Comparison of ENCODE assay signal across 41 mouse cellular contexts in genomic region chr3:98142862-98143261, GRCm38 (mm10). TPM values are rescaled to one million over a fixed set of nuclear protein-coding genes. Genes with fewer than 3 reads are reported as not detected.
"Had no signal": no experiment of that assay in that cellular context is flagged by ENCODE, and none has a peak within 500 bp of the region (broad histone marks: within the 10 kb centered on the region; RNA-seq: fewer than 3 reads in every experiment).

No protein-coding gene starts in this region.

- H3K36me3 ChIP-seq: midbrain, embryonic 15.5 days had no signal

- H3K27ac ChIP-seq: limb, embryonic 10.5 days; limb, embryonic 12.5 days; limb, embryonic 13.5 days; limb, embryonic 15.5 days; liver, embryonic 12.5 days; liver, embryonic 13.5 days; liver, embryonic 14.5 days; liver, embryonic 15.5 days; lung, embryonic 15.5 days; macrophage; midbrain, embryonic 10.5 days; midbrain, embryonic 12.5 days; midbrain, embryonic 13.5 days; midbrain, embryonic 15.5 days; neural tube, embryonic 12.5 days had no signal

- H3K9me3 ChIP-seq: limb, embryonic 10.5 days; limb, embryonic 12.5 days; limb, embryonic 13.5 days; limb, embryonic 15.5 days; liver, embryonic 12.5 days; liver, embryonic 13.5 days; liver, embryonic 15.5 days; lung, embryonic 15.5 days; megakaryocyte, embryonic 14.5 days; midbrain, embryonic 10.5 days; midbrain, embryonic 12.5 days; midbrain, embryonic 13.5 days; midbrain, embryonic 15.5 days; neural tube, embryonic 12.5 days had no signal

- H3K9ac ChIP-seq: limb, embryonic 12.5 days; limb, embryonic 13.5 days; limb, embryonic 15.5 days; liver, embryonic 12.5 days; liver, embryonic 13.5 days; liver, embryonic 14.5 days; liver, embryonic 15.5 days; liver, postnatal 0 days; lung, embryonic 14.5 days; lung, embryonic 15.5 days; midbrain, embryonic 12.5 days; midbrain, embryonic 13.5 days; midbrain, embryonic 15.5 days; neural tube, embryonic 12.5 days had no signal

- DNase-seq: left cerebral cortex, postnatal 4 days; liver; liver, embryonic 13.5 days; liver, postnatal 0 days; lung, adult 18-20 months; lung, adult 2 months; lung, embryonic 14.5 days; lung, postnatal 10 days; lung, postnatal 14 days; lung, postnatal 36 days; lung, postnatal 4 days; midbrain, embryonic 14.5 days had no signal

- H3K4me1 ChIP-seq: limb, embryonic 10.5 days; limb, embryonic 12.5 days; limb, embryonic 13.5 days; limb, embryonic 15.5 days; liver, embryonic 12.5 days; liver, embryonic 13.5 days; liver, embryonic 15.5 days; lung, embryonic 15.5 days; megakaryocyte, embryonic 14.5 days; midbrain, embryonic 10.5 days; midbrain, embryonic 12.5 days; midbrain, embryonic 13.5 days; midbrain, embryonic 15.5 days; neural tube, embryonic 12.5 days had no signal

- H3K4me2 ChIP-seq: limb, embryonic 12.5 days; limb, embryonic 13.5 days; limb, embryonic 15.5 days; liver, embryonic 11.5 days; liver, embryonic 12.5 days; liver, embryonic 13.5 days; liver, embryonic 15.5 days; lung, embryonic 14.5 days; lung, embryonic 15.5 days; midbrain, embryonic 12.5 days; midbrain, embryonic 13.5 days; midbrain, embryonic 15.5 days; neural tube, embryonic 12.5 days had no signal

- H3K4me3 ChIP-seq: limb, embryonic 10.5 days; limb, embryonic 12.5 days; limb, embryonic 13.5 days; limb, embryonic 15.5 days; liver, embryonic 12.5 days; liver, embryonic 13.5 days; liver, embryonic 15.5 days; lung, embryonic 15.5 days; megakaryocyte, embryonic 14.5 days; midbrain, embryonic 10.5 days; midbrain, embryonic 12.5 days; midbrain, embryonic 13.5 days; midbrain, embryonic 15.5 days; myocyte; neural tube, embryonic 12.5 days had no signal

- ATAC-seq: liver, embryonic 12.5 days; liver, postnatal 0 days; lung, postnatal 0 days; midbrain, embryonic 13.5 days; midbrain, embryonic 15.5 days; midbrain, embryonic 16.5 days had no signal

- H3K27me3 ChIP-seq: limb, embryonic 12.5 days; limb, embryonic 13.5 days; limb, embryonic 15.5 days; liver, embryonic 12.5 days; liver, embryonic 13.5 days; liver, embryonic 15.5 days; lung, embryonic 15.5 days; megakaryocyte, embryonic 14.5 days; midbrain, embryonic 12.5 days; midbrain, embryonic 13.5 days; midbrain, embryonic 15.5 days; neural tube, embryonic 12.5 days had no signal

RNA-seq across cellular contexts. Expression of gene Adam30, which starts 17.6 kb away (rescaled TPM):
- total RNA-seq: left cerebral cortex, adult 8-10 months; left cerebral cortex, postnatal 10 days; left cerebral cortex, postnatal 14 days; left cerebral cortex, postnatal 25 days; left cerebral cortex, postnatal 36 days; left cerebral cortex, postnatal 4 days; liver, adult 2 months had no signal
- polyA plus RNA-seq: limb, embryonic 10.5 days; limb, embryonic 11.5 days; limb, embryonic 12.5 days; limb, embryonic 13.5 days; limb, embryonic 15.5 days; liver, adult 2 months; liver, embryonic 11.5 days; liver, embryonic 12.5 days; liver, embryonic 13.5 days; liver, embryonic 14.5 days; liver, embryonic 15.5 days; liver, embryonic 16.5 days; liver, postnatal 0 days; lung, adult 2 months; lung, embryonic 14.5 days; lung, embryonic 15.5 days; lung, embryonic 16.5 days; lung, postnatal 0 days; macrophage; midbrain, embryonic 10.5 days; midbrain, embryonic 12.5 days; midbrain, embryonic 13.5 days; midbrain, embryonic 14.5 days; midbrain, embryonic 15.5 days; midbrain, embryonic 16.5 days; myocyte; neural tube, embryonic 11.5 days; neural tube, embryonic 12.5 days had no signal
